Mouse (Mus musculus) neural tube, embryonic 13.5 days (tissue): Measurements from ENCODE around the gene Ispd. TPM values are rescaled to one million over a fixed set of nuclear protein-coding genes. Genes with fewer than 3 reads are reported as not detected.
"Not testable (repeated sequence)": the region's sequence is repeated elsewhere in the genome, so short reads cannot be mapped to it uniquely, and the experiment has no call there.

Source experiments
- ATAC-seq: fragments of 200-750 bp; cut with Nextera tagmentation; 2 replicates; pipeline ENCODE4 v1.8.0; 2017; ENCODE audit warnings: low read depth, mild to moderate bottlenecking, moderate TSS enrichment, moderate library complexity
- H3K27ac ChIP-seq: fragments of 300-500 bp; sonication (generic); replicated peaks from 2 replicates; pipeline ENCODE4 v1.5.1; 2015; ENCODE audit warnings: moderate library complexity, mild to moderate bottlenecking, inconsistent platforms
- H3K27me3 ChIP-seq: fragments of 300-500 bp; sonication (generic); 2 replicates; pipeline ENCODE4 v1.6.1; 2015; ENCODE audit warnings: mild to moderate bottlenecking, inconsistent platforms
- H3K36me3 ChIP-seq: fragments of 300-500 bp; sonication (generic); 2 replicates; pipeline ENCODE4 v1.6.1; 2015; ENCODE audit warnings: mild to moderate bottlenecking, inconsistent platforms
- H3K4me1 ChIP-seq: fragments of 300-500 bp; sonication (generic); replicated peaks from 2 replicates; pipeline ENCODE4 v1.6.1; 2015; ENCODE audit warnings: inconsistent platforms
- H3K4me2 ChIP-seq: fragments of 300-500 bp; sonication (generic); 2 replicates; pipeline ENCODE4 v1.6.1; 2015; ENCODE audit warnings: inconsistent platforms, mild to moderate bottlenecking, moderate library complexity
- H3K4me3 ChIP-seq: fragments of 300-500 bp; sonication (generic); 2 replicates; pipeline ENCODE4 v1.5.1; 2015; ENCODE audit warnings: mild to moderate bottlenecking, inconsistent platforms
- H3K9ac ChIP-seq: fragments of 300-500 bp; sonication (generic); 2 replicates; pipeline ENCODE4 v1.6.1; 2015; ENCODE audit warnings: moderate library complexity, mild to moderate bottlenecking, inconsistent platforms
- H3K9me3 ChIP-seq: fragments of 300-500 bp; sonication (generic); 2 replicates; pipeline ENCODE4 v1.6.1; 2016; ENCODE audit warnings: inconsistent platforms
- WGBS: fragments of 180-500 bp; shearing (Covaris S2); methylation state at CpG from one replicate; pipeline ENCODE4 v1.1.7; 2015; 5-methylcytosine and 5-hydroxymethylcytosine counted together
- polyA plus RNA-seq: library from polyadenylated mRNA; unstranded; fragments of >200 nt; fragmentation: Nextera tagmentation; extraction: Ambion mirVana; gene quantifications from 2 replicates; pipeline ENCODE4 v1.2.1, GENCODE M21; 2015

Ispd gene
- 13.1 and 17.9 TPM in 2 replicates for polyA plus RNA-seq

GRCm38 (mm10) chr12:36381441-36382340 lies at the start of gene Ispd, which contains the start of gene D630036H23Rik:
Gene Ispd, plus strand, starts transcription at chr12:36381450.
Gene D630036H23Rik, minus strand, starts transcription at chr12:36382181.
- Histone ChIP-seq H3K4me1 (peaks cover 18% of the 10 kb centered on the region), H3K4me3 (peak within 1 kb of the TSS; percentile 53), H3K27ac (peak within 1 kb of the TSS; percentile 96), H3K4me2 (peak within 1 kb of the TSS; percentile 66), H3K9ac (peak within 1 kb of the TSS; percentile 91), H3K27me3 (no peaks in the 10 kb centered on the region), H3K9me3 (no peaks in the 10 kb centered on the region), H3K36me3 (no peaks in the 10 kb centered on the region)
- under 1% methylated on average over 64 of the region's 64 CpGs for WGBS
- ATAC-seq = peak; percentile 96

DNA sequence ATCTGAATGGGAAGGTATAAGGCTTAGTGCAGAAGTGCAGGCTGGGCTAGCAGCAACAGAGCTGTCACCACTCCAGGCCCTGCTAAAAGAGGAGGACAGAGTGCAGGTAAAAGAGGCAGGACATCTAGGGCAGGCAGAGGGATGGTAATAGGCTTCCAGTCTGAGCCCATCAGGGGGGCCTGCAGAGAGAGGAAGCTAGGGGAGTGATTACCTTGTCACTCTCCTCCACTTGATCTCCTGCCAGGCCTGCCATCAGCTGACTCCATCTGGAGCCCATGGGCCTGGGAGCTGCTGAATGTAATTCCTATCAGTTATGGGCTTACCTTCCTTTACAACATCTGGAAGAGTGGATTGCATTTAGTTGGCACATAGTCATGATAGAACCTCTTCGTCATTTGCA lies 48.6 kb upstream of the Ispd start:
- no peaks in the 10 kb centered on the region for H3K27me3 ChIP-seq
- no peaks in the 10 kb centered on the region for H3K9me3 ChIP-seq
- no peak overlapping the region for H3K4me2 ChIP-seq
- no peak overlapping the region for H3K27ac ChIP-seq
- H3K4me3 ChIP-seq = no peak overlapping the region
- H3K9ac ChIP-seq = no peak overlapping the region
- H3K4me1 ChIP-seq = no peaks in the 10 kb centered on the region
- ATAC-seq = no peak
- 82% methylated on average over 1 of the region's 1 CpGs for WGBS
- no peaks in the 10 kb centered on the region for H3K36me3 ChIP-seq

- no peak for ATAC-seq
- Histone ChIP-seq H3K27ac (no peak overlapping the region), H3K9me3 (no peaks in the 10 kb centered on the region), H3K4me2 (no peak overlapping the region), H3K4me1 (no peaks in the 10 kb centered on the region), H3K9ac (no peak overlapping the region), H3K36me3 (no peaks in the 10 kb centered on the region), H3K4me3 (no peak overlapping the region), H3K27me3 (no peaks in the 10 kb centered on the region)
- WGBS = 78% methylated on average over 9 of the region's 9 CpGs
Measured at GRCm38 (mm10) chr12:36333837-36334281, 47.4 kb upstream of the Ispd start.

DNA sequence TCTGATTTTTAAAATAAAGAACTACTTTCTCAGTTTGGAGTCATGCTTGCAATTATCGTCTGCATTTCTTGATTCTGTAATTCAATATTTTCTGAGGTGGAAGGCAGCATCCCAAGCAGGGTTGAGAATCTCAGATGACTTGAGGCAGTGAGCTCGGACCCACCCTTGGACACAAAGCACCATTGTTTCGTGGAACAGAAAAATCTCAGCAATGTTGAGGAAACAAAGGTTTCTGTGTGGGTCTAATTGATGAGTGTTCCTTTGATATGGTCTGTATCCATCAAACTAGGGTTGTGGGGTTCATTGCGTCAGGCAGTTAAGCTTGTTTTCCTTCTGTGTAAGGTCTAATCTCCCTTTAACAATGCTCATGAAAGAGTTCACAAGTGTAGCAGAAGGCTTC lies 37.1 kb upstream of the Ispd start:
- Histone ChIP-seq H3K27ac (no peak overlapping the region), H3K4me3 (no peak overlapping the region), H3K27me3 (no peaks in the 10 kb centered on the region), H3K9me3 (no peaks in the 10 kb centered on the region), H3K4me1 (no peaks in the 10 kb centered on the region), H3K4me2 (no peak overlapping the region), H3K36me3 (no peaks in the 10 kb centered on the region), H3K9ac (no peak overlapping the region)
- WGBS = 43% methylated on average over 4 of the region's 4 CpGs
- ATAC-seq = no peak

DNA sequence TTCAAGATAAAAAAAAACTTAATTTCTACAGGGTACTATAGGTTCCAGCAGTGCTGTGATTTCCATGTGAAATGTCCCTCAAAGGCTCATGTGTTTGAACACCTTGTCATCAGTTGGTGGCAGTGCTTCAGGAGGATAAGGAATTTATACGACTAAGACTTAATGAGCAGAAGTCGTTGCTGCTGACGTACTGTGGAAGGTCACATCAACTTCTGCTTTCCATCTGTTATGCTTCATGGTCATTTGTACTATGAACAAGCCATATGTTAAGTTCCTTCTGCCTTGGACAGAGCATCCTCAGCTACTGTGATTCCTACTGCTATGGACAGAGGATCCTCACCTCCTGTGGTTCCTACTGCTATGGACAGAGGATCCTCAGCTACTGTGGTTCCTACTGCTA lies 21.2 kb upstream of the Ispd start:
- no peak overlapping the region for H3K4me3 ChIP-seq
- H3K4me1 ChIP-seq = no peaks in the 10 kb centered on the region
- H3K27me3 ChIP-seq = no peaks in the 10 kb centered on the region
- H3K4me2 ChIP-seq = no peak overlapping the region
- H3K9me3 ChIP-seq = no peaks in the 10 kb centered on the region
- WGBS = 88% methylated on average over 3 of the region's 3 CpGs
- no peak overlapping the region for H3K9ac ChIP-seq
- H3K27ac ChIP-seq = no peak overlapping the region
- no peaks in the 10 kb centered on the region for H3K36me3 ChIP-seq
- ATAC-seq = no peak

GRCm38 (mm10) chr12:36360693-36361092 lies 20.6 kb upstream of the Ispd start:
- ATAC-seq = no peak
- Histone ChIP-seq H3K4me3 (no peak overlapping the region), H3K27ac (no peak overlapping the region), H3K4me2 (no peak overlapping the region), H3K4me1 (no peaks in the 10 kb centered on the region), H3K27me3 (no peaks in the 10 kb centered on the region), H3K9ac (no peak overlapping the region), H3K9me3 (no peaks in the 10 kb centered on the region), H3K36me3 (no peaks in the 10 kb centered on the region)
- WGBS = 97% methylated on average over 5 of the region's 5 CpGs

DNA sequence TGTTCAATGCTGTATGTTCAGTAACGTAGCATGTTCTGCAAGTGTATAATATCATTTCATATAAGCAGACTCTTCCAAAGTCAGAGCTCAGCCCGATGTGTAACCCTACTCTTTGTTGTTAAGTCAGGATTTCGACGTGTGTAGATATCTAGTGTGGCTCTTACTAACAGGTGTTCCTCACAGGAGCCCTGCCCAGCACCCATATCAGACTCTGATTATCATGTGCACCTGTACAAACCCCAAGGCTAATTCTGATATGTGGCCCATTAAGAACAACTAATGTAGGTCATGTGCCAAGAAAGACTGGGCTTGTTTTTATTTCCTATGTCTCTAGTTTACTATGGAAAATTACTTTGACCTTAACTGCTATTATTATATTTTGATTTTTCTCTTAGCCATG lies 17.2 kb upstream of the Ispd start:
- Histone ChIP-seq H3K27me3 (no peaks in the 10 kb centered on the region), H3K4me2 (no peak overlapping the region), H3K4me3 (no peak overlapping the region), H3K9me3 (no peaks in the 10 kb centered on the region), H3K4me1 (no peaks in the 10 kb centered on the region), H3K36me3 (no peaks in the 10 kb centered on the region), H3K27ac (no peak overlapping the region), H3K9ac (no peak overlapping the region)
- no peak for ATAC-seq
- WGBS = 93% methylated on average over 4 of the region's 4 CpGs

DNA sequence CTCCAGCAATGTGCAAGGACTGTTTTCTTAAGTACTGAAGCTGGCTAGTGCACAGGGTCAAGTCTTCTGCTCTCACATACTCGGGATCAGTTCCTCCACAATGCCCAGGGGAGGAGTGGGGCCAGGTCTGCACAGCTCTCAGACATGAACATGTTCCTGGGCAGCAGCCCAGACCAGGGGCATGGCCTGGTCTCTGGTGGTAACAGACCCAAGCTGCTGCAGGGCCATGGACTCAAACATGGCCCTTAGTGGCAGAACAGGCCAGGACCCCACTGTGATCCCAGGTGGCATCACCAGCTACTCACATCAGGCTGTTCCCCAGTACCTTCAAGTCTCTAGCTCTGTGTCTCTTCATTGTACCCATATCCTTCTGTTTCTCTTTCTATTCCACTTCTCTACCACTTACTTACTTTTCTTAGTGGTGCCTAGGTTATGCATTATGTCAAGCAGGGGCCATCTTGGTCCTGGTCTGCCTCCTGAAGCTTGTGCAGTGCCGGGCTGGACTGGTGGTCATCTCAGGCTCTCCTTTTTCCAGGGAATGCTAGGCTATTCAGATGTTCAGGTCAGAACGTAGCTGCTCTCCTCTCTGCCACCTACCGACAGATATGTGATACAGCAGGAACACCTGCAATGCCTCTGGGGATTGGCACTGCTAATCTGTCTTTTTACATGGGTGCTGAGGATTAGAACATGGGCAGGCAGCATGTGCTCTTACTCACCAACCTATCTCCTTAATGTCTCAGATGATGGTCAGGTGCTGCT lies 7.8 kb upstream of the Ispd start:
- Histone ChIP-seq H3K4me2 (no peak overlapping the region), H3K4me3 (no peak overlapping the region), H3K36me3 (no peaks in the 10 kb centered on the region), H3K9me3 (no peaks in the 10 kb centered on the region), H3K27me3 (no peaks in the 10 kb centered on the region), H3K4me1 (no peaks in the 10 kb centered on the region), H3K9ac (no peak overlapping the region), H3K27ac (no peak overlapping the region)
- ATAC-seq = no peak
- 53% methylated on average over 4 of the region's 4 CpGs for WGBS

DNA sequence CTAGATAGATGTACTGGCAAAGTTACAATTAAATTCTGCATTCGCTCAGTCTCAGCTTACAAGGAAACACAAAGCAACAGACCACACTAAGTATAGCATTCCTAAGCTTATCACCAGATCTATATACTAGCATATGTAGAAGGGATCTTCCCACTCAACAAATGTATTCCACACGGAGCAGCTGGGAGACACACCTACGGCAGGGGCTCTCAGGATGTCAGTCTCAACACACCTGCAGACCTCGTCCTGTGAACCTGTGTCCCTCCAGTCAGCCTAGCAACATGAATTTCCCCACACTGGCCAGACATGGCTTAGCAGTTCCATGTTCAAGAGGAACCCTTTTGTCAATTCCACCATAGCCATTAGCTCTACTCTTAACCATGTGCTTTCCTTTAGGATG lies 4.9 kb upstream of the Ispd start:
- not testable (repeated sequence) for H3K4me3 ChIP-seq, H3K9me3 ChIP-seq, ATAC-seq, H3K27me3 ChIP-seq, H3K4me1 ChIP-seq, H3K4me2 ChIP-seq, H3K36me3 ChIP-seq, H3K27ac ChIP-seq, H3K9ac ChIP-seq
- 91% methylated on average over 3 of the region's 4 CpGs for WGBS

GRCm38 (mm10) chr12:36380254-36380653 lies 996 bp upstream of the Ispd start:
- no peaks in the 10 kb centered on the region for H3K9me3 ChIP-seq
- no peak overlapping the region for H3K4me2 ChIP-seq
- no peak overlapping the region for H3K27ac ChIP-seq
- no peaks in the 10 kb centered on the region for H3K36me3 ChIP-seq
- H3K4me1 ChIP-seq = peaks cover 18% of the 10 kb centered on the region
- WGBS = 7% methylated on average over 3 of the region's 3 CpGs
- H3K9ac ChIP-seq = no peak overlapping the region
- no peaks in the 10 kb centered on the region for H3K27me3 ChIP-seq
- no peak for ATAC-seq
- no peak overlapping the region for H3K4me3 ChIP-seq

GRCm38 (mm10) chr12:36380806-36381205 lies 444 bp upstream of the Ispd start:
- Histone ChIP-seq H3K4me1 (peaks cover 18% of the 10 kb centered on the region), H3K27me3 (no peaks in the 10 kb centered on the region), H3K9me3 (no peaks in the 10 kb centered on the region), H3K9ac (peak overlapping the region; percentile 91), H3K4me3 (peak overlapping the region; percentile 53; the same call in 1 of the 2 replicates), H3K36me3 (no peaks in the 10 kb centered on the region), H3K4me2 (peak overlapping the region; percentile 66), H3K27ac (peak overlapping the region; percentile 96)
- no peak for ATAC-seq
- 29% methylated on average over 5 of the region's 5 CpGs for WGBS

DNA sequence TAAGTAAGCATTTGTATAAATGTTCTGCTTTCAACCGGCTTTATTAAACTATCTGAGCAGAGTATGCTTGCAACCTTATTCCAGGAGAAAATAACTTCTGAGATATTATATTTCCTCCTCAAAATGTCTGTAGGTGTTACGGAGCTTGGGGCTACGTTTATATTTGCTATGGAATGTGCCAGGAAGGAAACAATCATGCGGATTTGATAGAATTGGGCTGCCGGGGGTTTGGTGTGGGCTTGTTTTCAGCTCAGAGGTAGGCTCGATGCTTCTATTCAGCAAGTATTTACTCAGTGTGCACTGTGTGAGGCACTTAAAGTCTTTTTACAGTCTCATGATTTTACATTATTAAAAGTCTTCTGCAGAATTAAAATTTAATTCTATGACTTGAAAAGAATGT lies 4.1 kb downstream of the Ispd start:
- H3K36me3 ChIP-seq = no peaks in the 10 kb centered on the region
- no peaks in the 10 kb centered on the region for H3K9me3 ChIP-seq
- no peak overlapping the region for H3K27ac ChIP-seq
- no peaks in the 10 kb centered on the region for H3K27me3 ChIP-seq
- ATAC-seq = no peak
- WGBS = 77% methylated on average over 6 of the region's 6 CpGs
- no peak overlapping the region for H3K4me2 ChIP-seq
- no peak overlapping the region for H3K9ac ChIP-seq
- peaks cover 18% of the 10 kb centered on the region for H3K4me1 ChIP-seq
- H3K4me3 ChIP-seq = no peak overlapping the region
